Mouse (Mus musculus): ENCODE data around the gene Ppp2r5e. TPM values are rescaled to one million over a fixed set of nuclear protein-coding genes. Genes with fewer than 3 reads are reported as not detected.
"Not testable (repeated sequence)": the region's sequence is repeated elsewhere in the genome, so short reads cannot be mapped to it uniquely, and the experiment has no call there.

Ppp2r5e gene
- total RNA-seq, 1 experiment from 2014 or later, result 26.7 TPM

GRCm38 (mm10) chr12:75479375-75479898 lies 116.6 kb downstream of the Ppp2r5e start:
- ATAC-seq (replicated peaks in 1 of 2; ENCODE audit: insufficient read depth in 1 of 2, low FRiP score in 2 of 2, low TSS enrichment in 1 of 2, low read depth in 1 of 2, poor library complexity in 2 of 2, severe bottlenecking in 2 of 2), result no peak

- no peak for ATAC-seq (replicated peaks in 1 of 2; ENCODE audit: insufficient read depth in 1 of 2, low FRiP score in 2 of 2, low TSS enrichment in 1 of 2, low read depth in 1 of 2, poor library complexity in 2 of 2, severe bottlenecking in 2 of 2)
These were observed 117.4 kb downstream of the Ppp2r5e start for GRCm38 (mm10) chr12:75478596-75478995.

- no peak for ATAC-seq (replicated peaks in 1 of 2; ENCODE audit: insufficient read depth in 1 of 2, low FRiP score in 2 of 2, low TSS enrichment in 1 of 2, low read depth in 1 of 2, poor library complexity in 2 of 2, severe bottlenecking in 2 of 2)
These were observed 117.9 kb downstream of the Ppp2r5e start for GRCm38 (mm10) chr12:75478117-75478516.

GRCm38 (mm10) chr12:75473021-75473420 lies 123.0 kb downstream of the Ppp2r5e start:
- no peak for ATAC-seq (replicated peaks in 1 of 2; ENCODE audit: insufficient read depth in 1 of 2, low FRiP score in 2 of 2, low TSS enrichment in 1 of 2, low read depth in 1 of 2, poor library complexity in 2 of 2, severe bottlenecking in 2 of 2)

- no peak for ATAC-seq (replicated peaks in 1 of 2; ENCODE audit: insufficient read depth in 1 of 2, low FRiP score in 2 of 2, low TSS enrichment in 1 of 2, low read depth in 1 of 2, poor library complexity in 2 of 2, severe bottlenecking in 2 of 2)
These were observed 123.9 kb downstream of the Ppp2r5e start for GRCm38 (mm10) chr12:75472107-75472506.

GRCm38 (mm10) chr12:75467814-75468213 lies 128.2 kb downstream of the Ppp2r5e start:
- no peak for ATAC-seq (replicated peaks in 1 of 2; ENCODE audit: insufficient read depth in 1 of 2, low FRiP score in 2 of 2, low TSS enrichment in 1 of 2, low read depth in 1 of 2, poor library complexity in 2 of 2, severe bottlenecking in 2 of 2)

- no peak for ATAC-seq (replicated peaks in 1 of 2; ENCODE audit: insufficient read depth in 1 of 2, low FRiP score in 2 of 2, low TSS enrichment in 1 of 2, low read depth in 1 of 2, poor library complexity in 2 of 2, severe bottlenecking in 2 of 2)
These were observed 128.9 kb downstream of the Ppp2r5e start for GRCm38 (mm10) chr12:75467127-75467526.

- ATAC-seq (replicated peaks in 1 of 2; ENCODE audit: insufficient read depth in 1 of 2, low FRiP score in 2 of 2, low TSS enrichment in 1 of 2, low read depth in 1 of 2, poor library complexity in 2 of 2, severe bottlenecking in 2 of 2), result no peak
These were observed 129.8 kb downstream of the Ppp2r5e start for GRCm38 (mm10) chr12:75466206-75466605.

GRCm38 (mm10) chr12:75464016-75464769 lies 131.9 kb downstream of the Ppp2r5e start:
- no peak for ATAC-seq (replicated peaks in 1 of 2; ENCODE audit: insufficient read depth in 1 of 2, low FRiP score in 2 of 2, low TSS enrichment in 1 of 2, low read depth in 1 of 2, poor library complexity in 2 of 2, severe bottlenecking in 2 of 2)

GRCm38 (mm10) chr12:75460561-75460960 lies 135.5 kb downstream of the Ppp2r5e start:
- ATAC-seq (replicated peaks in 1 of 2; ENCODE audit: insufficient read depth in 1 of 2, low FRiP score in 2 of 2, low TSS enrichment in 1 of 2, low read depth in 1 of 2, poor library complexity in 2 of 2, severe bottlenecking in 2 of 2), result no peak

- ATAC-seq (replicated peaks in 1 of 2; ENCODE audit: insufficient read depth in 1 of 2, low FRiP score in 2 of 2, low TSS enrichment in 1 of 2, low read depth in 1 of 2, poor library complexity in 2 of 2, severe bottlenecking in 2 of 2), result no peak
These were observed 136.4 kb downstream of the Ppp2r5e start for GRCm38 (mm10) chr12:75459656-75460055.

GRCm38 (mm10) chr12:75453441-75453840 lies 142.6 kb downstream of the Ppp2r5e start:
- ATAC-seq (replicated peaks in 1 of 2; ENCODE audit: insufficient read depth in 1 of 2, low FRiP score in 2 of 2, low TSS enrichment in 1 of 2, low read depth in 1 of 2, poor library complexity in 2 of 2, severe bottlenecking in 2 of 2), result peak in 1 of 2 experiments; percentile 18; a peak in 1 of 4 replicates

- no peak for ATAC-seq (replicated peaks in 1 of 2; ENCODE audit: insufficient read depth in 1 of 2, low FRiP score in 2 of 2, low TSS enrichment in 1 of 2, low read depth in 1 of 2, poor library complexity in 2 of 2, severe bottlenecking in 2 of 2)
These were observed 143.0 kb downstream of the Ppp2r5e start for GRCm38 (mm10) chr12:75453027-75453426.

- no peak for ATAC-seq (replicated peaks in 1 of 2; ENCODE audit: insufficient read depth in 1 of 2, low FRiP score in 2 of 2, low TSS enrichment in 1 of 2, low read depth in 1 of 2, poor library complexity in 2 of 2, severe bottlenecking in 2 of 2)
These were observed 145.5 kb downstream of the Ppp2r5e start for GRCm38 (mm10) chr12:75450592-75450991.

- no peak for ATAC-seq (replicated peaks in 1 of 2; ENCODE audit: insufficient read depth in 1 of 2, low FRiP score in 2 of 2, low TSS enrichment in 1 of 2, low read depth in 1 of 2, poor library complexity in 2 of 2, severe bottlenecking in 2 of 2)
These were observed 146.0 kb downstream of the Ppp2r5e start for GRCm38 (mm10) chr12:75450011-75450410.

- ATAC-seq (replicated peaks in 1 of 2; ENCODE audit: insufficient read depth in 1 of 2, low FRiP score in 2 of 2, low TSS enrichment in 1 of 2, low read depth in 1 of 2, poor library complexity in 2 of 2, severe bottlenecking in 2 of 2), result peak; percentile 43 to 51
These were observed 146.5 kb downstream of the Ppp2r5e start for GRCm38 (mm10) chr12:75449475-75449966.

- ATAC-seq (replicated peaks in 1 of 2; ENCODE audit: insufficient read depth in 1 of 2, low FRiP score in 2 of 2, low TSS enrichment in 1 of 2, low read depth in 1 of 2, poor library complexity in 2 of 2, severe bottlenecking in 2 of 2), result peak; percentile 25 to 63; a peak in 3 of 4 replicates
These were observed 147.1 kb downstream of the Ppp2r5e start for GRCm38 (mm10) chr12:75448921-75449320.

GRCm38 (mm10) chr12:75446245-75446644 lies 149.8 kb downstream of the Ppp2r5e start:
- ATAC-seq (replicated peaks in 1 of 2; ENCODE audit: insufficient read depth in 1 of 2, low FRiP score in 2 of 2, low TSS enrichment in 1 of 2, low read depth in 1 of 2, poor library complexity in 2 of 2, severe bottlenecking in 2 of 2), result no peak

- not testable (repeated sequence) for ATAC-seq (replicated peaks in 1 of 2; ENCODE audit: insufficient read depth in 1 of 2, low FRiP score in 2 of 2, low TSS enrichment in 1 of 2, low read depth in 1 of 2, poor library complexity in 2 of 2, severe bottlenecking in 2 of 2)
These were observed 163.6 kb downstream of the Ppp2r5e start for GRCm38 (mm10) chr12:75432400-75432799.

All from hematopoietic stem cell, adult 5-6 weeks (primary cell).